Mouse (Mus musculus) heart, embryonic 15.5 days (tissue): ENCODE measurements around the gene Zfp64. TPM values are rescaled to one million over a fixed set of nuclear protein-coding genes. Genes with fewer than 3 reads are reported as not detected.

Experiments used
- ATAC-seq: fragments of 200-750 bp; cut with Nextera tagmentation; replicated peaks from 2 replicates; pipeline ENCODE4 v1.8.0; 2017; ENCODE audit warnings: low read depth, moderate TSS enrichment; ENCODE audit not compliant: insufficient number of reproducible peaks, insufficient read depth, low FRiP score
- H3K27ac ChIP-seq: fragments of 300-500 bp; sonication (generic); 2 replicates; pipeline ENCODE4 v1.5.1; 2015; ENCODE audit warnings: mild to moderate bottlenecking, inconsistent platforms
- H3K27me3 ChIP-seq: fragments of 300-500 bp; sonication (generic); 2 replicates; pipeline ENCODE4 v1.6.1; 2015; ENCODE audit warnings: inconsistent platforms
- H3K36me3 ChIP-seq: fragments of 300-500 bp; sonication (generic); 2 replicates; pipeline ENCODE4 v1.6.1; 2015; ENCODE audit warnings: mild to moderate bottlenecking, inconsistent platforms
- H3K4me1 ChIP-seq: fragments of 300-500 bp; sonication (generic); replicated peaks from 2 replicates; pipeline ENCODE4 v1.6.1; 2015; ENCODE audit warnings: inconsistent platforms
- H3K4me2 ChIP-seq: fragments of 300-500 bp; sonication (generic); 2 replicates; pipeline ENCODE4 v1.6.1; 2015; ENCODE audit warnings: inconsistent platforms, mild to moderate bottlenecking, moderate library complexity
- H3K4me3 ChIP-seq: fragments of 300-500 bp; sonication (generic); 2 replicates; pipeline ENCODE4 v1.5.1; 2015; ENCODE audit warnings: mild to moderate bottlenecking, inconsistent platforms
- H3K9ac ChIP-seq: fragments of 300-500 bp; sonication (generic); 2 replicates; pipeline ENCODE4 v1.6.1; 2015; ENCODE audit warnings: mild to moderate bottlenecking, inconsistent platforms
- H3K9me3 ChIP-seq: fragments of 300-500 bp; sonication (generic); replicated peaks from 2 replicates; pipeline ENCODE4 v1.6.1; 2016; ENCODE audit warnings: inconsistent platforms
- whole genome bisulfite sequencing: fragments of 180-500 bp; shearing (Covaris S2); methylation state at CpG from one replicate; pipeline ENCODE4 v1.1.7; 2015; ENCODE audit warnings: mixed read lengths; 5-methylcytosine and 5-hydroxymethylcytosine counted together
- polyA plus RNA-seq: library from polyadenylated mRNA; unstranded; fragments of >200 nt; fragmentation: Nextera tagmentation; extraction: Ambion mirVana; gene quantifications from 2 replicates; pipeline ENCODE4 v1.2.1, GENCODE M21; 2015

Gene Zfp64
- polyA plus RNA-seq, 1 experiment from 2014 or later = 13.2 TPM

DNA sequence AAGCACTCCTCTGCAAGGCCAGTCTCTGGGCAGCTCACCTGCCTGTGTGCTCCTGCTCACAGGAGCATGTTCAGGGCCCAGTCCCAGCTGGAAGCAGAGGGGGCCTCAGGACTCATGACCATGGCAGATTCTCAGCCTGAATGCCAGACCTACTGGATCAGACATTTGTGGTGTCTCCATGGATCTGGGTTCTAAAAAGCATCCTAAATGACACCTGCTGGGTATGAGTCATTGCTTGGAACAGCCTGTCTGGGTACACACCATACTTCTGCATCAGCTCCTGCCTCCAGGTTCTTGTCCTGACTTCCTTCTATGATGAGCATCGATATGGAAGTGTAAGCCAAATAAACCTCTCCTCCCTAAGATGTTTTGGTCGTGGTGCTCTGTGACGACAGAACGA lies 11.4 kb downstream of the Zfp64 start:
- Histone ChIP-seq H3K27me3 (no peaks in the 10 kb centered on the region), H3K4me1 (no peaks in the 10 kb centered on the region), H3K36me3 (peaks cover 64% of the 10 kb centered on the region), H3K27ac (no peak overlapping the region), H3K4me2 (no peak overlapping the region), H3K4me3 (no peak overlapping the region), H3K9me3 (no peaks in the 10 kb centered on the region), H3K9ac (no peak overlapping the region)
- 90% methylated on average over 4 of the region's 4 CpGs for WGBS
- ATAC-seq = no peak

DNA sequence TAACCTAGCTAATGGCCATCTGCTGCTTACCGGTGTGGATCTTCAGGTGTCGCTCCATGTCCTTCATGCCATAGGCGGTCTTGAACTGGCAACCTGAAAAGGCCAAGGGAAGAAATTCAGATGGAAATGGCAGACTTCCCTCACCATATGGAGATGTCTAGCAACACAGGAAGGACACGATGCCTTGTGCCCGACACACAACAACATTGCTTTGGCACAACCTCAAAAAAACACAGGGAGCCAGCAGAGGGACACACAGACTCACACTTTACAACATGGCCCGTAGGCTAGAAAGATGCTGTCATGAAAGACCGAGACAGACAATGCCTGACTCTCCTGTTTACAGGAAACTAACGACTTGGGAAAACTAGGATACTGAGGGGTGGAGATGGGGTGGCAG lies 15.4 kb downstream of the Zfp64 start:
- Histone ChIP-seq H3K4me3 (no peak overlapping the region), H3K9me3 (no peaks in the 10 kb centered on the region), H3K27ac (no peak overlapping the region), H3K9ac (no peak overlapping the region), H3K36me3 (peaks cover 55% of the 10 kb centered on the region), H3K4me1 (no peaks in the 10 kb centered on the region), H3K4me2 (no peak overlapping the region), H3K27me3 (no peaks in the 10 kb centered on the region)
- ATAC-seq = no peak
- 94% methylated on average over 8 of the region's 8 CpGs for WGBS

DNA sequence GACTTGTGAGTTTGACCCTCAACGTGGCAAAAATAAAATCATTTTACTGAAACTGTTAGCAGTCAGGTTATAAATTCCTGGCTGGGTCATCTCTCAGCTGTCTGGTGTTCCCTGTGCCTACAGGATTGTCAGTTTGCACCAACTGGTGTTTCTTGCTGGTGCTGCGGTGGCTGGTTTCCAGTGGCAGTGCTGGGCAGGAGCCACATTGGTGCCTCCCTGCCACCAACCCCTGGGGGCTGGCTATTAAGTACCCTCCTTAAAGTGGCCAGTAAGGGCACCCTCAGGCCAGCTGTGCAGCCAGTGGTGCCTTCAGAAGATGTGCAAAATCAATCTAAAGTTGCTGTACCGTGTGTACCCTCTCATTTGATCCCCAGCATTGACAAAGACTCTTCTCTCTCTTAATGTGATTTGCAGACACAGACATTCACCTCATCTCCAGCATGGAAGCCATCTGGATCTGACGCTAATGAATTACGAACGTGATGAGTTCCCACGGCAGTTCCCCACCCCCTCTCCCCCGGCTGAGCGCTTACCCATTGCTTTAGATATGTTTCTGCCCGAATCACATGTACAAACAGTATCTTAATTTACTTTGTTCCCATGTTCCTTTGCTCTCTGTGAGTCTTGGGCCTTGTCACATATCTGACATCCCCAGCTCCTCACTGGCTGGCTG lies 16.0 kb downstream of the Zfp64 start:
- no peak for ATAC-seq
- 86% methylated on average over 10 of the region's 10 CpGs for WGBS
- H3K36me3 ChIP-seq = peaks cover 55% of the 10 kb centered on the region

DNA sequence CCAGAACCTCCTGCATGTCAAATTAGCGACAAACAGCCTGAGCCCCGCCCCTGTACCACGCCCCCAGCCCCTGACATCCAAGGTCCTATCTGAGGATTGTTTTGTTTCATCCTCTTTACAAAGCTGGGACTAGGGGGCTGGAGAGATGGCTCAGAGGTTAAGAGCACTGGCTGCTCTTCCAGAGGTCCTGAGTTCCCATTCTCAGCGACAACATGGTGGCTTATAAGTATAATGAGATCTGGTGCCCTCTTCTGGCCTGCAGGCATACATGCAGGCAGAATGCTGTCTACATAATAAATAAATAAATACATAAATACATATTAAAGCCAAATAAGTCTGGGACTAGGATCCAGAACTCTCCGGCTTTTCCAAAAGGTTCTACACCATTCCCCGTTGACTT lies 18.5 kb downstream of the Zfp64 start:
- Histone ChIP-seq H3K27ac (no peak overlapping the region), H3K9me3 (no peaks in the 10 kb centered on the region), H3K4me3 (no peak overlapping the region), H3K27me3 (no peaks in the 10 kb centered on the region), H3K4me1 (no peaks in the 10 kb centered on the region), H3K4me2 (no peak overlapping the region), H3K9ac (no peak overlapping the region), H3K36me3 (peaks cover 58% of the 10 kb centered on the region)
- 90% methylated on average over 6 of the region's 6 CpGs for whole genome bisulfite sequencing
- ATAC-seq = no peak

More for the DNA sequence above, 16.0 kb downstream of the Zfp64 start:
- Histone ChIP-seq H3K4me2 (no peak overlapping the region), H3K4me1 (no peaks in the 10 kb centered on the region), H3K9me3 (no peaks in the 10 kb centered on the region), H3K9ac (no peak overlapping the region), H3K27ac (no peak overlapping the region), H3K4me3 (no peak overlapping the region), H3K27me3 (no peaks in the 10 kb centered on the region)

DNA sequence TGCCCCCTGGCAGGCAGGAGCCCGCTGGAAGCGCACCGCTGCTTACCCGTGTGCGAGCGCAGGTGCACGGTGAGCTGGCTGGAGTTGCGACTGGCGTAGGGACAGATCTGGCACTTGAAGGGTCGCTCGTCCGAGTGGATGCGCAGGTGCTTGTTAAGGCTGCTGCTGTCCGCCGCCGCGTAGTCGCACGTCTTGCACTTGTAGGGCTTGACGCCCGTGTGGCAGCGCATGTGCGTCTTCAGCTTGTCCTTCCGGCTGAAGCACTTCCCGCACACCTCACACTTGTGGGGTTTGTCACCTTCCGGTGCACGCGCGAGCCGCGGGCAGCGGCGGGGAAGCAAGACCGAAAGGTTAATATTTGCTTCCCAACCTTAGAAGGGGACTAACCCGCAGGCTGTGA lies 20.2 kb downstream of the Zfp64 start:
- Histone ChIP-seq H3K4me3 (no peak overlapping the region), H3K9ac (no peak overlapping the region), H3K4me1 (no peaks in the 10 kb centered on the region), H3K9me3 (no peaks in the 10 kb centered on the region), H3K4me2 (no peak overlapping the region), H3K36me3 (peaks cover 59% of the 10 kb centered on the region), H3K27ac (no peak overlapping the region), H3K27me3 (no peaks in the 10 kb centered on the region)
- ATAC-seq = no peak
- 85% methylated on average over 35 of the region's 35 CpGs for WGBS

DNA sequence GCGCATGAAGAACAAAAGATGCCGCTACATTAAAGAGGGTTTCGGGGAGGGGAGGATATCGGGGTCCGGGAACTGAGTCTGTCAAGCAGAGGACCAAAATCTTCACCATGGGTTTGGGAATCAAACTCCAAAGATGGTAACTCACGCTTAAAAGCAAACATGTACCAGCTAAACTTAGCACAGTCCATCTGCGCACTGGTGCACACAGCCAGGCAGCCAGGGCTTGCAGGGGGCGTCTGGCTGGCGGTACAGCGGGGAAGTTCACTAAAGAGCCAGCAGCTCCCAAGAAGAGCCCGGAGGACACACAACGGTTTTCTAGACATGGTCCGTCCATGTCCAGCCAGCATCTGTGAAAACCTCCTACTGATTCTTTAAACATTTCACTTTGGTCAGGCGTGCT lies 23.7 kb downstream of the Zfp64 start:
- no peaks in the 10 kb centered on the region for H3K9me3 ChIP-seq
- 92% methylated on average over 14 of the region's 14 CpGs for whole genome bisulfite sequencing
- no peak overlapping the region for H3K4me2 ChIP-seq
- no peaks in the 10 kb centered on the region for H3K27me3 ChIP-seq
- H3K4me3 ChIP-seq = no peak overlapping the region
- no peaks in the 10 kb centered on the region for H3K4me1 ChIP-seq
- no peak overlapping the region for H3K27ac ChIP-seq
- no peak for ATAC-seq
- H3K9ac ChIP-seq = no peak overlapping the region
- H3K36me3 ChIP-seq = peaks cover 39% of the 10 kb centered on the region

DNA sequence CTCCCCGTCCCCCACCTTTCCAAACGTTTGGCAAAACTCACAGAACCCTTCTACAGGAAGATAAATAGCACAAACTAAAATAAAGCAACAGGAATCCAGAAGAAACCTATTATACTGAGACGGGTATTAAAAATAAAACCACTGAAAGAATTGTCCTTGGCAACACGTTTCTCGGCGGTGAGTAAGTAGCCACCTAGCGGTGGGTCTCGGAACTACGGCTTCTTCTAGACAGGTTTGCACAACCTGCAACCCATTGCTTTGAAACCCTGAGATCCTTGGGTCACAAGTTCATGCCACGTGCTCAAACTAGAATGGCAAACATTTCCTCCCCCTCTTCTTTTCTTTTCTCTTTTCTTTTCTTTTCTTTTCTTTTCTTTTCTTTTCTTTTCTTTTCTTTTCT lies 25.7 kb downstream of the Zfp64 start:
- H3K27me3 ChIP-seq = no peaks in the 10 kb centered on the region
- WGBS = 27% methylated on average over 10 of the region's 10 CpGs
- no peak overlapping the region for H3K27ac ChIP-seq
- no peaks in the 10 kb centered on the region for H3K4me1 ChIP-seq
- H3K9ac ChIP-seq = no peak overlapping the region
- no peak overlapping the region for H3K4me3 ChIP-seq
- H3K4me2 ChIP-seq = no peak overlapping the region
- H3K9me3 ChIP-seq = no peaks in the 10 kb centered on the region
- no peak for ATAC-seq
- peaks cover 44% of the 10 kb centered on the region for H3K36me3 ChIP-seq

DNA sequence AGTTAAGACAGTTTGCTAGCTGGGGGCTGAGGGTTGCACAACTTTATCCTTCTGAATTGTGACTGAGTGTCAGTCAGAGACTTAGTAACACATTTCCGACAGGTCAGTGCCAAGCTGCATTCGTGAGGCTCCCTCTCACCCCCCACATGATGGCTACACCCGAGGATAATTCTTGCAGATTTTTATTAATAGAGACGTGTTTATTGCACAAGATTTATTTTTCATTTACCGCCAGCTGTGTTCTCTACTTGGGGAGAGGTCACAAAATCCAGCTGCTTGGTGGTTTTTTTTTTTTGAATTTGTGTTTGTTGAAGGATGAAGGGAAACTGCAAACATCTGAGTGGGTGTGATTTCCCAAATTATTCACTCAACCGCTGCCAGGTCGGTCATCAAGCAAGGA lies 28.0 kb downstream of the Zfp64 start:
- Histone ChIP-seq H3K9me3 (no peaks in the 10 kb centered on the region), H3K36me3 (peaks cover 29% of the 10 kb centered on the region), H3K4me2 (no peak overlapping the region), H3K9ac (no peak overlapping the region), H3K4me3 (no peak overlapping the region), H3K27me3 (no peaks in the 10 kb centered on the region), H3K27ac (no peak overlapping the region), H3K4me1 (no peaks in the 10 kb centered on the region)
- WGBS = 89% methylated on average over 7 of the region's 7 CpGs
- ATAC-seq = no peak

DNA sequence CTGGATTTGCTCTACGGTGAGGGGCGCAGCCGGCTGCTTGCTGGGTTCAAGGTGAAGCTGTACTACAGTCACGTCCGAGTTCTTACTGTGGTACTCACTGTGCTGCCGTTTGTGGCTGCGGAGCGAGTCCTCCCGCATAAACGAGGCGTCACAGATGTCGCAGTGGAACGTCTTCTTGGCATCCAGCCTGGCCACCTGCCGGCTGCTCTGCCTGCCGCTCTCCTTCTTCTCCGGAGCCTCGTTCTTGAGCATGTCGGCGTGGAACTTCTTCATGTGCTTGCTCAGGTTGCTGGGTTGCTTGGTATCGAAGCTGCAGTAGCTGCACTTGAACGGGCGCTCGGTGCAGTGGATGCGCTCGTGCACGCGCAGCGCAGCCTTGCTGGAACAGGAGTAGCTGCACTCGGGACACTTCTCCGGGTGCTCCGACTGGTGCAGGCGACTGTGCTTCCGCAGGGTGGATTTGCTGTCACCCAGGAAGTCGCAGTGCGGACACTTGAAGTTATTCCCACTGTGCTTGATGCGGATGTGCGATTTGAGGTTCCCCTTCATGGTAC lies 29.1 kb downstream of the Zfp64 start:
- Histone ChIP-seq H3K9ac (no peak overlapping the region), H3K27me3 (no peaks in the 10 kb centered on the region), H3K36me3 (peaks cover 25% of the 10 kb centered on the region), H3K9me3 (no peaks in the 10 kb centered on the region), H3K4me1 (no peaks in the 10 kb centered on the region), H3K4me2 (no peak overlapping the region), H3K4me3 (no peak overlapping the region), H3K27ac (no peak overlapping the region)
- no peak for ATAC-seq
- 87% methylated on average over 37 of the region's 37 CpGs for WGBS

DNA sequence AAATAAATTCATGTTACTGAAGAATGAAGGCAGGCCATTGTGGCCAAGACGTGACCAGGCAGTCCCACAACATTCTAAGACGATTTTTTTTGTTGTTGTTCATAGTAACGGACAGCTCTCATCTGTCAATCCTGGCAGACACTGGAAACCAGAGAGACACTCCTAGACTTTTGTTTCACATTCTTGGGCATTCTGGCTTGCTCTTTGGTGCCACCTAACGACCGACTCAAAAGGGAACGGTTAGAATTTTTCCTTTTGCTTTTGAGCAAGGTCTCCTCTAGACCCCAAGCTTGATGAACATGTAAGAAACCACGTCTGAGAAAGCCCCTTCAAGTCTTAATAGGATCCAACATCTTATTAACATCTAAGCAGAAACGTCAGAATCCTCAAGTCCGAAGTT lies 31.7 kb downstream of the Zfp64 start:
- H3K27me3 ChIP-seq = peaks cover 2% of the 10 kb centered on the region; the same call in 1 of the 2 replicates
- no peaks in the 10 kb centered on the region for H3K9me3 ChIP-seq
- WGBS = 11% methylated on average over 9 of the region's 9 CpGs
- H3K27ac ChIP-seq = no peak overlapping the region
- no peak overlapping the region for H3K9ac ChIP-seq
- H3K4me1 ChIP-seq = no peaks in the 10 kb centered on the region
- no peak overlapping the region for H3K4me3 ChIP-seq
- H3K4me2 ChIP-seq = no peak overlapping the region
- peaks cover 17% of the 10 kb centered on the region for H3K36me3 ChIP-seq
- ATAC-seq = no peak

DNA sequence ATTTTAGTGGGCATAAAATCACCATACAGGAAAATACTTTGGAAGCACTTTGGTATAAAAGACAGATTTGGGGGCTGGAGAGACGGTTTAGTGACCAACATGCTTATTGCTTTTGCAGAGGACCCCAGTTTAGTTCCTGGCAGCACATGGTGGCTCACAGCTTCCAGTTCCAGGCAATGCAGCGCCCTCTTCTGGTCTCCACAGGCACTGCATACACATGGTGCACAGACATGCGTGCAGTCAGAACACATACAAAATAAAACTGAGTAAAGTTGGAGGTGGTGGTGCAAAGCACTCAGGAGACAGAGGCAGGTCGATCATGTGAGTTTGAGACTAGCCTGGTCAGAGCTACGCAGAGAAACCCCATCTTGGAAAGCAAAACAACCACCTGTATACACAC lies 32.9 kb downstream of the Zfp64 start:
- Histone ChIP-seq H3K36me3 (peaks cover 17% of the 10 kb centered on the region), H3K27ac (no peak overlapping the region), H3K9me3 (no peaks in the 10 kb centered on the region), H3K4me1 (no peaks in the 10 kb centered on the region), H3K4me3 (no peak overlapping the region), H3K4me2 (no peak overlapping the region), H3K27me3 (peaks cover 2% of the 10 kb centered on the region; the same call in 1 of the 2 replicates), H3K9ac (no peak overlapping the region)
- WGBS = 85% methylated on average over 5 of the region's 5 CpGs
- ATAC-seq = no peak

DNA sequence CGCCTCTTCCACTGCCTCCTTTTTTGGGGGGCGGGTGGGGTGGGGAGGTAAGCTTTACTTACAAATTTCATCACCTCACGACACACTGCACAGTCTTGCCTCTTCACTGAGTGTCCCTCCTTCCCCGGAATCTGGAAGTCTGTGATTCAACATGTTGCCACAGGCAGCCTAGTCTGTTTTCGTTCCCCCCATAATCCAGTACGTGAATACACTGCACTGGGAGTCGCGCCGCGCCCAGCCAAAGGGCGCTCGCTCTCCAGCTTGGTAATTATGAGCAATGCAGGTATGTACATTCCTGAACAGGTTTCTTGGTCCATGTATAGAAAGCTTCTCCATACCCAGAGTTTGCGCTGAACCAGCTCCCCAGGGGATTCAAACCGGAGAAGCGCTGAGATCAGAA lies 35.4 kb downstream of the Zfp64 start:
- H3K27ac ChIP-seq = no peak overlapping the region
- H3K4me1 ChIP-seq = no peaks in the 10 kb centered on the region
- no peak for ATAC-seq
- 39% methylated on average over 15 of the region's 15 CpGs for WGBS
- H3K9ac ChIP-seq = no peak overlapping the region
- H3K9me3 ChIP-seq = no peaks in the 10 kb centered on the region
- no peak overlapping the region for H3K4me2 ChIP-seq
- H3K27me3 ChIP-seq = peaks cover 2% of the 10 kb centered on the region; the same call in 1 of the 2 replicates
- no peaks in the 10 kb centered on the region; the same call in 1 of the 2 replicates for H3K36me3 ChIP-seq
- no peak overlapping the region for H3K4me3 ChIP-seq
